ENCODE assay signal across 9 mouse cellular contexts in the genomic region with DNA sequence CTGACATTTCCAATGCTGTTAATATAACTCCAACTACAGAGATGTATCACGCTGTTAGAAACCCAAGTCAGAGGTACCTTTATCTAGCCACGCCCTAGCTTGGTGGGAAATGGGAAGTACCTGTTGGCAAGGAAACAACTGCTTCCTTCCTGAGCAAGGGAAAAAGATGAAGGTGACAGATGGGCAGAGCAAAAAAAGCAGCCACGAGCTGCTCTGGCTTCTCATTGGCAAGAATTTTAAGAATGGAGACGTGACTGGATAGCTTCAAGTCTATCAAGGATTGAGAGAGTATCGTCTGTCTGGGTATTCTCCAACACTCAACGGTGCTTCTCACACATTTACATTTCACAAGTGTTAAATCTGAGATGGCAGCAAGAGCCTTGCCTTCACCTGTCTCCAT. TPM values are rescaled to one million over a fixed set of nuclear protein-coding genes. Genes with fewer than 3 reads are reported as not detected.
A peak's percentile ranks its signal among the peaks of the same experiment; 100 is the strongest.
DNase-seq lines count a peak whose midpoint lies in the region; ATAC-seq lines count a peak whose summit lies in the region.
"Had no signal": no experiment of that assay in that cellular context is flagged by ENCODE, and none has a peak within 500 bp of the region (broad histone marks: within the 10 kb centered on the region; RNA-seq: fewer than 3 reads in every experiment).

No protein-coding gene starts in this region.

- peak; percentile 22 to 45 for DNase-seq in cerebellum, postnatal 10 days
- no peak for DNase-seq in cerebellum, adult 18-20 months
- no peak for DNase-seq in neural tube, embryonic 10.5 days (ENCODE audit: extremely low spot score, low spot score)
- DNase-seq: kidney, postnatal 14 days had no signal

- 86% methylated on average over 6 of the region's 6 CpGs for WGBS in hindbrain, embryonic 12.5 days
- 81% methylated on average over 6 of the region's 6 CpGs for WGBS in hindbrain, embryonic 13.5 days
- WGBS in neural tube, embryonic 12.5 days, result 84% methylated on average over 6 of the region's 6 CpGs
- 66% methylated on average over 6 of the region's 6 CpGs for WGBS in stomach, embryonic 16.5 days
- WGBS in kidney, embryonic 16.5 days, result 76% methylated on average over 6 of the region's 6 CpGs

- 0 out of 2 replicates have a peak, but pooled peaks cover 4% of the 10 kb centered on the region for H3K36me3 ChIP-seq in hindbrain, embryonic 12.5 days
- peaks cover 7% of the 10 kb centered on the region for H3K36me3 ChIP-seq in hindbrain, embryonic 13.5 days
- no peaks in the 10 kb centered on the region for H3K36me3 ChIP-seq in neural tube, embryonic 12.5 days
- H3K36me3 ChIP-seq in stomach, embryonic 16.5 days (ENCODE audit: control insufficient read depth, insufficient read depth, low read length), result 0 out of 2 replicates have a peak, but pooled peaks cover 4% of the 10 kb centered on the region
- H3K36me3 ChIP-seq in kidney, embryonic 16.5 days (ENCODE audit: insufficient read depth, low read length), result 0 out of 2 replicates have a peak, but pooled peaks cover 2% of the 10 kb centered on the region

- peak overlapping the region; percentile 70 for H3K4me2 ChIP-seq in hindbrain, embryonic 12.5 days (replicated peaks)
- H3K4me2 ChIP-seq in hindbrain, embryonic 13.5 days, result no peak overlapping the region
- H3K4me2 ChIP-seq in neural tube, embryonic 12.5 days (replicated peaks), result 0 out of 2 replicates have a peak overlapping the region, but pooled peaks have one; percentile 18
- H3K4me2 ChIP-seq in stomach, embryonic 16.5 days (ENCODE audit: low read depth, low read length), result peak overlapping the region; percentile 24
- no peak overlapping the region for H3K4me2 ChIP-seq in kidney, embryonic 16.5 days (replicated peaks; ENCODE audit: low read depth, low read length)

- peaks cover 10% of the 10 kb centered on the region for H3K4me1 ChIP-seq in hindbrain, embryonic 12.5 days
- H3K4me1 ChIP-seq in hindbrain, embryonic 13.5 days (replicated peaks), result peaks cover 25% of the 10 kb centered on the region
- peaks cover 5% of the 10 kb centered on the region; the same call in 1 of the 2 replicates for H3K4me1 ChIP-seq in neural tube, embryonic 12.5 days
- peaks cover 4% of the 10 kb centered on the region for H3K4me1 ChIP-seq in stomach, embryonic 16.5 days (ENCODE audit: control insufficient read depth, insufficient read depth, low read length)
- peaks cover 11% of the 10 kb centered on the region; the same call in 1 of the 2 replicates for H3K4me1 ChIP-seq in kidney, embryonic 16.5 days (ENCODE audit: insufficient read depth, low read length)

- no peaks in the 10 kb centered on the region for H3K9me3 ChIP-seq in hindbrain, embryonic 12.5 days (replicated peaks)
- no peaks in the 10 kb centered on the region for H3K9me3 ChIP-seq in hindbrain, embryonic 13.5 days
- H3K9me3 ChIP-seq in neural tube, embryonic 12.5 days, result no peaks in the 10 kb centered on the region
- no peaks in the 10 kb centered on the region for H3K9me3 ChIP-seq in stomach, embryonic 16.5 days (replicated peaks; ENCODE audit: control insufficient read depth, low read length)
- H3K9me3 ChIP-seq in kidney, embryonic 16.5 days (ENCODE audit: low read length), result no peaks in the 10 kb centered on the region

- no peak overlapping the region for H3K9ac ChIP-seq in hindbrain, embryonic 12.5 days
- H3K9ac ChIP-seq in hindbrain, embryonic 13.5 days, result no peak overlapping the region
- H3K9ac ChIP-seq in neural tube, embryonic 12.5 days, result no peak overlapping the region
- H3K9ac ChIP-seq in stomach, embryonic 16.5 days (ENCODE audit: low read length), result no peak overlapping the region
- H3K9ac ChIP-seq in kidney, embryonic 16.5 days (replicated peaks; ENCODE audit: low read length), result no peak overlapping the region

- no peak overlapping the region for H3K27ac ChIP-seq in hindbrain, embryonic 12.5 days
- no peak overlapping the region for H3K27ac ChIP-seq in hindbrain, embryonic 13.5 days
- H3K27ac ChIP-seq in neural tube, embryonic 12.5 days, result no peak overlapping the region
- no peak overlapping the region for H3K27ac ChIP-seq in stomach, embryonic 16.5 days (ENCODE audit: low read length)
- H3K27ac ChIP-seq in kidney, embryonic 16.5 days (ENCODE audit: low read length), result no peak overlapping the region

- no peak overlapping the region for H3K4me3 ChIP-seq in hindbrain, embryonic 12.5 days
- H3K4me3 ChIP-seq in hindbrain, embryonic 13.5 days, result no peak overlapping the region
- H3K4me3 ChIP-seq in neural tube, embryonic 12.5 days, result no peak overlapping the region
- no peak overlapping the region for H3K4me3 ChIP-seq in stomach, embryonic 16.5 days (replicated peaks; ENCODE audit: low read length)
- no peak overlapping the region for H3K4me3 ChIP-seq in kidney, embryonic 16.5 days (ENCODE audit: low read length)

- ATAC-seq in hindbrain, embryonic 12.5 days (ENCODE audit: low FRiP score), result no peak
- no peak for ATAC-seq in hindbrain, embryonic 13.5 days (ENCODE audit: low FRiP score)
- no peak for ATAC-seq in neural tube, embryonic 12.5 days (ENCODE audit: low FRiP score, low read depth)
- no peak for ATAC-seq in stomach, embryonic 16.5 days (ENCODE audit: insufficient read depth, low FRiP score)
- ATAC-seq in kidney, embryonic 16.5 days (ENCODE audit: low FRiP score, low TSS enrichment), result no peak

- no peaks in the 10 kb centered on the region for H3K27me3 ChIP-seq in hindbrain, embryonic 12.5 days
- H3K27me3 ChIP-seq in hindbrain, embryonic 13.5 days, result no peaks in the 10 kb centered on the region
- H3K27me3 ChIP-seq in neural tube, embryonic 12.5 days (replicated peaks), result no peaks in the 10 kb centered on the region
- H3K27me3 ChIP-seq in stomach, embryonic 16.5 days (ENCODE audit: control insufficient read depth, insufficient read depth, low read length), result no peaks in the 10 kb centered on the region
- no peaks in the 10 kb centered on the region for H3K27me3 ChIP-seq in kidney, embryonic 16.5 days (ENCODE audit: insufficient read depth, low read length)

RNA-seq across cellular contexts. Expression of gene Fam122a, which starts 1.9 kb away (rescaled TPM):
- polyA plus RNA-seq in hindbrain, embryonic 12.5 days (2016; fragmentation: Nextera tagmentation; extraction: Ambion mirVana), result 66.4 and 69.6 TPM in 2 replicates
- 56.7 and 59.4 TPM in 2 replicates for polyA plus RNA-seq in hindbrain, embryonic 13.5 days (2015; fragmentation: Nextera tagmentation; extraction: Ambion mirVana)
- 66.1 and 68.7 TPM in 2 replicates for polyA plus RNA-seq in neural tube, embryonic 12.5 days (2016; fragmentation: Nextera tagmentation; extraction: Ambion mirVana)
- polyA plus RNA-seq in stomach, embryonic 16.5 days (2015; fragmentation: Nextera tagmentation; extraction: Ambion mirVana), result 35.0 and 37.6 TPM in 2 replicates
- polyA plus RNA-seq in kidney, embryonic 16.5 days (2015; fragmentation: Nextera tagmentation; extraction: Ambion mirVana), result 39.7 and 53.3 TPM in 2 replicates

Comparison
In these comparisons a context has a peak if more than half of its experiments do, and no peak if none do; other contexts are left out.
1. DNase-seq: peak in cerebellum, postnatal 10 days (2 of 2); none in cerebellum, adult 18-20 months (0 of 2) and neural tube, embryonic 10.5 days (single experiment).
2. H3K4me2 ChIP-seq: peak in hindbrain, embryonic 12.5 days (single experiment), neural tube, embryonic 12.5 days (single experiment) and stomach, embryonic 16.5 days (single experiment); none in hindbrain, embryonic 13.5 days (single experiment) and kidney, embryonic 16.5 days (single experiment).